Mouse (Mus musculus): ENCODE results near the gene Fgf18. TPM values are rescaled to one million over a fixed set of nuclear protein-coding genes. Genes with fewer than 3 reads are reported as not detected.

Gene Fgf18
- polyA plus RNA-seq (2015; fragmentation: Nextera tagmentation; extraction: Ambion mirVana) = 1.7 and 2.1 TPM in 2 replicates

DNA sequence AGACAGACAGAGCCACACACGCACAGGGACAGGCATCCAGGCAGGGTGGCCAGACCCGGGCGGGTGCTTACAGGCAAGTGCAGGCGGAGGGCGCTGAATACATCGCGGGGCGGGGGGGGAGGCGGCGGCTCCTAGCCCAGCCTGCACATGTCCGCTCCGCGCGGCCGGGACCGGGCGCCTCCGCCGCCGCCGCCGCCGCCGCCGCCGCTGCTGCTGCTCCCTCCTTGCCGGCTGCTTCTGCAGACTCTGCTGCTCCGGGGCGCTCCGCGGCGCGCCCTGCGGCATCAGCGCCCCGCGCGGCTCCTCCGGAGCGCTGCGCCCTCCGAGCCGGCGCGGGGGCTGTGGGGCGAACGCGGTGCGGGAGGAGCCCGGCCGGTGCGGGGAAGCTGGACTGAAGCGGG is at the start of gene Fgf18:
Gene Fgf18 (minus strand): TSS at position 230 of the 401 bp plus-strand sequence.
- under 1% methylated on average over 31 of the region's 53 CpGs for WGBS
- H3K27ac ChIP-seq (ENCODE audit: low read length) = 0 out of 2 replicates have a peak within 1 kb of the TSS, but pooled peaks have one; percentile 29

DNA sequence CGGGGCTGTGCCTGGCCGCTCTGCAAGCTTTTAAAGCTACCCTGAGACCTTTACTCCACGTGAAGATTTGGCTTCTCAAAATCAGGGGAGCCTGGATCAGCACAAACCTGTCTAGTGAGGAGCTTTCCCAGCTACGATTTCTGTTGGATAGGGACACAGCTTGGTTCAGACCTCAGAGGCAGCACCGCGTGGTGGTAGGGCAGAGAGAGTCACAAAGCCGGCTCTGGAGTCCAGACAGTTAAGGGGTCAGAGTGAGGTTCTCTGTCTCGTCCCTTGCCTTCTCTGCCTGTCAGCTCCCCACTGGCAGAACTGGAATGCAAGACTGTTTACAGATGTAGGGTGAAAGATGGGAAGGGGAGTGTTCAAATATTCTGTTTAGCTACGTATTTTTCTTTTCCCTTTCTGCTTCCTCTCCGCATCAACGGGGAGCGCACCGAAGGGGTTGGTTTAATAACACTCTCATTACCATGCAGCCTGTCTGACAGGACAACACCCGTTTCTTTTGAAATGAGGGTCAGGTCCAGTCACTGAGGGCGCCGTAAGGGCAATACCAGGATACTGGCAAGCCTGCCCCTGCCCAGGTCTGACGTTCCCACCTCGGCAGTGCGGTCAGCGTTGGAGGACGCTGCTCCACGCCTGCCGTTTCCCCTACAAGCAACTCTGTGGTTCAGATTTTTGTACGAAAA is 49.4 kb upstream of the Fgf18 start:
- Histone ChIP-seq H3K36me3 (ENCODE audit: insufficient read depth, low read length) (no peaks in the 10 kb centered on the region), H3K4me2 (replicated peaks; ENCODE audit: low read depth, low read length) (no peak overlapping the region), H3K27me3 (ENCODE audit: insufficient read depth, low read length) (peaks cover 93% of the 10 kb centered on the region), H3K4me3 (ENCODE audit: low read length) (no peak overlapping the region), H3K9me3 (ENCODE audit: low read length) (peaks cover 22% of the 10 kb centered on the region; the same call in 1 of the 2 replicates), H3K4me1 (ENCODE audit: insufficient read depth, low read length) (peaks cover 20% of the 10 kb centered on the region), H3K27ac (ENCODE audit: low read length) (no peak overlapping the region), H3K9ac (replicated peaks; ENCODE audit: low read length) (no peak overlapping the region)
- WGBS = 10% methylated on average over 24 of the region's 24 CpGs
- no peak for ATAC-seq (ENCODE audit: low FRiP score, low TSS enrichment)

More for the DNA sequence above, at the start of gene Fgf18:
- Histone ChIP-seq H3K4me2 (replicated peaks; ENCODE audit: low read depth, low read length) (peak within 1 kb of the TSS; percentile 98), H3K9ac (replicated peaks; ENCODE audit: low read length) (peak within 1 kb of the TSS; percentile 63), H3K27me3 (ENCODE audit: insufficient read depth, low read length) (peaks cover 19% of the 10 kb centered on the region), H3K4me1 (ENCODE audit: insufficient read depth, low read length) (peaks cover 34% of the 10 kb centered on the region), H3K36me3 (ENCODE audit: insufficient read depth, low read length) (peaks cover 26% of the 10 kb centered on the region), H3K9me3 (ENCODE audit: low read length) (no peaks in the 10 kb centered on the region), H3K4me3 (ENCODE audit: low read length) (peak within 1 kb of the TSS; percentile 61)
- peak; percentile 32 for ATAC-seq (ENCODE audit: low FRiP score, low TSS enrichment)

- Histone ChIP-seq H3K4me3 (ENCODE audit: low read length) (no peak overlapping the region), H3K9me3 (ENCODE audit: low read length) (peaks cover 22% of the 10 kb centered on the region), H3K4me1 (ENCODE audit: insufficient read depth, low read length) (peaks cover 13% of the 10 kb centered on the region), H3K27ac (ENCODE audit: low read length) (no peak overlapping the region), H3K36me3 (ENCODE audit: insufficient read depth, low read length) (no peaks in the 10 kb centered on the region), H3K4me2 (replicated peaks; ENCODE audit: low read depth, low read length) (no peak overlapping the region), H3K9ac (replicated peaks; ENCODE audit: low read length) (no peak overlapping the region), H3K27me3 (ENCODE audit: insufficient read depth, low read length) (peaks cover 93% of the 10 kb centered on the region)
- 7% methylated on average over 25 of the region's 25 CpGs for WGBS
- no peak for ATAC-seq (ENCODE audit: low FRiP score, low TSS enrichment)
Measured at GRCm38 (mm10) chr11:33195531-33196446, 48.6 kb upstream of the Fgf18 start.

DNA sequence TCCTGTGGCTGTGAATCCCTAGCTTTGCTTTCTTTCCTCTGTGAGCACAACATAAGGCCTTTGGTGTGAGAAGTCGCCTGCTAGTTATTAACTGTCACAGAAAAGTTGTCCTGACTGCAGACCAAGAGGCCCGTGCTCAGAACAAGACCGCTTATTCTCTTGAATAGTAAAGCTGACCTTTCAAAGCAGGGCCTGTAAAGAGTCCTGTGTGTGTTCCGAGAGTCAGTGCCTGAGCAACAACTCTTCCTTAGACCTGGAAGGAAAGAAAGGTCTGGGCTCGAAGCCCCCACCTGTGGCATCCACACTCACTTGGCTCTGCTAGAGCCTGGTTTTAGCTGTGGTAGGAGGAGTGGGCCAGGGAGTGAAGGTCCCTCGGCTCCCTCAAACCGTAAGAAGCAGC is 47.9 kb upstream of the Fgf18 start:
- H3K27ac ChIP-seq (ENCODE audit: low read length) = no peak overlapping the region
- peaks cover 22% of the 10 kb centered on the region for H3K9me3 ChIP-seq (ENCODE audit: low read length)
- H3K36me3 ChIP-seq (ENCODE audit: insufficient read depth, low read length) = no peaks in the 10 kb centered on the region
- peaks cover 5% of the 10 kb centered on the region for H3K4me1 ChIP-seq (ENCODE audit: insufficient read depth, low read length)
- WGBS = 30% methylated on average over 7 of the region's 7 CpGs
- H3K9ac ChIP-seq (replicated peaks; ENCODE audit: low read length) = no peak overlapping the region
- no peak overlapping the region for H3K4me3 ChIP-seq (ENCODE audit: low read length)
- H3K27me3 ChIP-seq (ENCODE audit: insufficient read depth, low read length) = peaks cover 90% of the 10 kb centered on the region
- no peak overlapping the region for H3K4me2 ChIP-seq (replicated peaks; ENCODE audit: low read depth, low read length)
- ATAC-seq (ENCODE audit: low FRiP score, low TSS enrichment) = no peak

DNA sequence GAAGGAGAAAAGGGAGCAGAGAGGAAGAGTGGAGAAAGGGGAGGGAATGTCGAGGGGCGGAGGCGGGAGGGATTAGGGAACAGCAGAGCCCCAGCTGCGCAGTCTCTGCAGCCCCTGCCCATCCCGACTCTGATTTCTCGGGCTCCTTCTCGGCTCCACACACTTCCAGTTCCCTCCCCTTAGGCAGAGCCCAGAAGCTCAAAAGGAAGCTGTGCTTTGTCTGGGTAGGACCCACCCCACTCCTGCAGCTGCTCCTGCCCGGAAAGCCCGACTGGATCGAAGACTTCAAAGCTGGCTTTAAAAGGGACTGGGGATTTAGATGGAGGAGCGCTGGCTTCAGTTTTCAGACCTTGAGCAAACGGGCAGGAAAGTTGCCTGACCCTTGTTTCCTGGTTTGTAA is 46.5 kb upstream of the Fgf18 start:
- Histone ChIP-seq H3K27me3 (ENCODE audit: insufficient read depth, low read length) (peaks cover 76% of the 10 kb centered on the region), H3K4me2 (replicated peaks; ENCODE audit: low read depth, low read length) (peak overlapping the region; percentile 23; the same call in 1 of the 2 replicates), H3K9ac (replicated peaks; ENCODE audit: low read length) (no peak overlapping the region), H3K9me3 (ENCODE audit: low read length) (peaks cover 21% of the 10 kb centered on the region), H3K4me1 (ENCODE audit: insufficient read depth, low read length) (peaks cover 2% of the 10 kb centered on the region; the same call in 1 of the 2 replicates), H3K4me3 (ENCODE audit: low read length) (no peak overlapping the region), H3K27ac (ENCODE audit: low read length) (no peak overlapping the region), H3K36me3 (ENCODE audit: insufficient read depth, low read length) (no peaks in the 10 kb centered on the region)
- peak; percentile 60 for ATAC-seq (ENCODE audit: low FRiP score, low TSS enrichment)
- 1% methylated on average over 12 of the region's 12 CpGs for WGBS

GRCm38 (mm10) chr11:33181804-33182203 is 34.6 kb upstream of the Fgf18 start:
- Histone ChIP-seq H3K4me2 (replicated peaks; ENCODE audit: low read depth, low read length) (no peak overlapping the region), H3K4me3 (ENCODE audit: low read length) (no peak overlapping the region), H3K27ac (ENCODE audit: low read length) (no peak overlapping the region), H3K27me3 (ENCODE audit: insufficient read depth, low read length) (peaks cover 35% of the 10 kb centered on the region), H3K9ac (replicated peaks; ENCODE audit: low read length) (no peak overlapping the region), H3K36me3 (ENCODE audit: insufficient read depth, low read length) (no peaks in the 10 kb centered on the region), H3K4me1 (ENCODE audit: insufficient read depth, low read length) (peaks cover 13% of the 10 kb centered on the region), H3K9me3 (ENCODE audit: low read length) (no peaks in the 10 kb centered on the region)
- WGBS = 89% methylated on average over 3 of the region's 3 CpGs
- no peak for ATAC-seq (ENCODE audit: low FRiP score, low TSS enrichment)

DNA sequence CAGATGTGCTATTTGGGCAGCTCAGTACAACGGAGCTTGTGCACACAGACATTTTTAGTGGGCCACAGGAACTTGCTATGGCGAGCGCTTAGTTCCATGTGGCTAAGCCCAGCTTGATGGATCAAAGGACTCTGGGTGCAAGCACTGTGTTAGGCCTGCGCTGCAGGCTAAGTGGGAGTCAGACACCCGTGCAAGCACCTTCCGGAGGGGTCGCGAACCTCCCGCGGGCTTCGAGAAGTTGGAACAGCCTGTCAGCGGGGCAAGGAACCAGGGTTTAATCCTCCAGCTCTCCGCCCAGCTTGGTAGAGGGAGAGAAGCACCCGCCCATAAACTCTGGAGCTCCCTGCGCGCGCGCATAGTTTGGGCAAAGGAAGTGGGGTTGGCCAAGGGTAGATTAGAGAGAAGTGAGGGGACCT is 33.5 kb upstream of the Fgf18 start:
- Histone ChIP-seq H3K36me3 (ENCODE audit: insufficient read depth, low read length) (no peaks in the 10 kb centered on the region), H3K4me2 (replicated peaks; ENCODE audit: low read depth, low read length) (peak overlapping the region; percentile 56), H3K4me1 (ENCODE audit: insufficient read depth, low read length) (peaks cover 13% of the 10 kb centered on the region), H3K27ac (ENCODE audit: low read length) (no peak overlapping the region), H3K9ac (replicated peaks; ENCODE audit: low read length) (no peak overlapping the region; the same call in 1 of the 2 replicates), H3K4me3 (ENCODE audit: low read length) (peak overlapping the region; percentile 33), H3K9me3 (ENCODE audit: low read length) (no peaks in the 10 kb centered on the region), H3K27me3 (ENCODE audit: insufficient read depth, low read length) (peaks cover 39% of the 10 kb centered on the region)
- WGBS = 3% methylated on average over 18 of the region's 18 CpGs
- ATAC-seq (ENCODE audit: low FRiP score, low TSS enrichment) = peak; percentile 78

DNA sequence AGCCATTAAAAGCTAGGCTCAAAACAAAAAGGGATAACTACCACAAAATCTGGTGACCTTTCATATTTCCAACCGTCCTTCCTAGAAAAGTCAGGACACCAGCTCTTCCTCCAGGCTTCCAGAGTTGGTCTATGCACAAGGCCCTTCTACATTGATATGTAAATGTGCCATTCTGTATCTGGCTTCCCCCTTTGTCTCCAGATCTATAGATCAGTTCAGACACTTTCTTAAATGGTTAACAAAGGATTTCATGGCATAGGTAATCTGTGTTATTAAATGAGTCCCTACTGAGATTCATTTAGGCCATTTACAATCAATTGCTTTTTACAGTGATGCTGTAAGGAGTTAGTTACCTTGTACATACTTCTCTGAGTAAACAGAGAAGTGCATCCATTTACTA is 32.6 kb upstream of the Fgf18 start:
- peaks cover 39% of the 10 kb centered on the region for H3K27me3 ChIP-seq (ENCODE audit: insufficient read depth, low read length)
- H3K4me1 ChIP-seq (ENCODE audit: insufficient read depth, low read length) = peaks cover 13% of the 10 kb centered on the region
- no peak overlapping the region for H3K9ac ChIP-seq (replicated peaks; ENCODE audit: low read length)
- no peak overlapping the region for H3K4me2 ChIP-seq (replicated peaks; ENCODE audit: low read depth, low read length)
- H3K9me3 ChIP-seq (ENCODE audit: low read length) = no peaks in the 10 kb centered on the region
- no peak for ATAC-seq (ENCODE audit: low FRiP score, low TSS enrichment)
- no peaks in the 10 kb centered on the region for H3K36me3 ChIP-seq (ENCODE audit: insufficient read depth, low read length)
- H3K27ac ChIP-seq (ENCODE audit: low read length) = no peak overlapping the region
- H3K4me3 ChIP-seq (ENCODE audit: low read length) = no peak overlapping the region
- 83% methylated on average over 1 of the region's 1 CpGs for WGBS

DNA sequence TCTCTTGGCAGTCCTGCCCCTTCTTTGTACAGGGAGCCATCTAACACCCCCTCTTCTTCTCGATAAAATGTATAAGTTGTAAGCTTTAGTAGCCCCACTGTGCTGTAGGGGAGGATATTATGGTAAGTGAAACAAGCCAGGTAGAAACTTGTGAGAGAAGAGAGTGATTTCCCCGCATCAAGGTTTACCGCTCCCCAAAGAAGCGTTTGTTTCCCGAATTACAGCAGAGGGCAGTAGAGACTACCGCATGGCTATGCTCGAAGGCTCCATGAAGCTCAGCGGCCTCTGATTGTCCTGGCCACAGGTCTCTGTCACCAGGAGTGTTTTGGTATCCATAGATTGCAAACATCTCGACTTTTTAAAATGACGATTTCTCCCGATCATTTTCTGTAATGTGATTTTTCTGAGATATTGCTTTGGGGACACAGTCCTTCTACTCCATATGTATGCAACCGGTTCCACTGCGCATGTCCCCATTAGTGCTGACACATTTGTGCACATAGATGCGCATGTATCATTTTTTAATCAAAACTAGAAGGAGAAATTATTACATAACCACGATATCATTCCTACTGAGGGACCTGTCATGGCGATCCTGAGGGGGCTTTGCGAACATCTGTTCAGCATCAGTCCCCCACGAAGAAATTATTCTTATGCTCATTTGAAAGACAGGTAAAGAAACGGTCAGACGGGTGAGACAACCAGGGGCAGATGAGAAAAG is 29.5 kb upstream of the Fgf18 start:
- no peak overlapping the region for H3K9ac ChIP-seq (replicated peaks; ENCODE audit: low read length)
- ATAC-seq (ENCODE audit: low FRiP score, low TSS enrichment) = no peak
- no peak overlapping the region for H3K4me3 ChIP-seq (ENCODE audit: low read length)
- 34% methylated on average over 20 of the region's 20 CpGs for WGBS
- H3K36me3 ChIP-seq (ENCODE audit: insufficient read depth, low read length) = no peaks in the 10 kb centered on the region
- H3K4me2 ChIP-seq (replicated peaks; ENCODE audit: low read depth, low read length) = no peak overlapping the region
- peaks cover 43% of the 10 kb centered on the region for H3K27me3 ChIP-seq (ENCODE audit: insufficient read depth, low read length)
- H3K9me3 ChIP-seq (ENCODE audit: low read length) = no peaks in the 10 kb centered on the region
- peaks cover 13% of the 10 kb centered on the region for H3K4me1 ChIP-seq (ENCODE audit: insufficient read depth, low read length)
- no peak overlapping the region for H3K27ac ChIP-seq (ENCODE audit: low read length)

Data from kidney, embryonic 16.5 days (tissue).